Mouse (Mus musculus) bone marrow macrophage, adult 2 months (primary cell): ENCODE data around the gene Cpne6. TPM values are rescaled to one million over a fixed set of nuclear protein-coding genes. Genes with fewer than 3 reads are reported as not detected.
A peak's percentile ranks its signal among the peaks of the same experiment; 100 is the strongest.

Source experiments
- H3K27ac ChIP-seq: 2 replicates; pipeline ENCODE4 v1.5.1; 2012; ENCODE audit warnings: low read depth, low read length; ENCODE audit not compliant: insufficient read depth
- H3K4me1 ChIP-seq: 2 replicates; pipeline ENCODE4 v1.6.1; 2012; ENCODE audit warnings: low read length; ENCODE audit not compliant: control insufficient read depth, insufficient read depth
- H3K4me3 ChIP-seq: 2 replicates; pipeline ENCODE4 v1.5.1; 2012; ENCODE audit warnings: mild to moderate bottlenecking, low read length, moderate library complexity; ENCODE audit not compliant: insufficient read depth
- CTCF ChIP-seq: IDR thresholded peaks from 2 replicates; pipeline ENCODE4 v1.5.1; 2012; ENCODE audit warnings: low read depth, mild to moderate bottlenecking, low read length, moderate library complexity
- POLR2A ChIP-seq: IDR thresholded peaks from 2 replicates; pipeline ENCODE4 v1.6.1; 2012; ENCODE audit warnings: mild to moderate bottlenecking, low read depth, low read length, borderline replicate concordance
- polyA plus RNA-seq: library from polyadenylated mRNA; stranded (reverse); fragments of >200 nt; gene quantifications from 2 replicates; pipeline ENCODE4 v1.2.4, GENCODE M21; 2012; ENCODE audit not compliant: missing spikeins, insufficient read depth, insufficient read length

The Cpne6 gene
- polyA plus RNA-seq, 1 experiment, result not detected

DNA sequence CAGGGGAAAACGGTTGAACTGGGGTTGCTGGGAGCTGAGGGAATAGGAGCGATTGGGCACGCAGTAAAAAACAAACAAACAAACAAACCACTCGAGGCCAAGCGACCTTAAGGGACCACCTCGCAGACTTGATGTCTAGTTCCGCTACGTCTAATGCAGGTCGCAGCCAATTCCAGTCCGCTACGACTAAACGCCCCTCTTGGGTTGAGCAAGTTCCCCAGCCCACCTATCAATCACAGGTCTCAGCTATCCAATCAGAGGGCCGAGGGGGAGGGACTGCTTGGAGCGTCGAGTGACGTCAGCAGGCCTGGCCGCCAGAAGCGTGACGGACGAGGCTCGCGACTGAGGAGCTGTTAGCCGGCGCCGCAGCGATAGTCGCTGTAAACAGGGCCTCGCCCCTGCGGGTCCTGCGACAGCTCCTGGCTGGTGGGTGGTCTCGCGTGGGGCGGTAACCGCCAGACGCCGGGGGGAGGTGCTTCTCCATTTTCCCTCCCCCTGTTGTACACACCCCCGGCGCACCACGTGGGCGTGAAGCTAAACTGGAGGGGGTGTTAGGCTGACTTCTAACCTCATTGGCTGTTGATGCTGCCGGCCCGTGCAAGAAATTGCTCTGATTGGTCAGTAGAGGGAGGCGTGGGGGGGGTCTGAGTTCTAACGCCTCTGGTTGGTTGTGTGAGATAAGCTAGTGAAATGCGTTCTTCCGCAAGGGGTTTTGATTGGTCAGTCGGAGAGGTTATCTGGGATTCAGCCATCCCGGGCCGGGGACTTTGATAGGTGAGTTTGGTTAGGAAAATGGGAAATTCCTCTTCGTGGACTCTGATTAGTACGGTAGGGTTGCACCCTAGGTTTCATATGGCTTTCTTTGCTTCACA is 50.2 kb downstream of the Cpne6 start, which contains the start of gene A730061H03Rik:
Gene A730061H03Rik, minus strand, starts transcription at position 205 of the 872 bp plus-strand sequence.
- TF ChIP-seq POLR2A (no peak), CTCF (no peak)

DNA sequence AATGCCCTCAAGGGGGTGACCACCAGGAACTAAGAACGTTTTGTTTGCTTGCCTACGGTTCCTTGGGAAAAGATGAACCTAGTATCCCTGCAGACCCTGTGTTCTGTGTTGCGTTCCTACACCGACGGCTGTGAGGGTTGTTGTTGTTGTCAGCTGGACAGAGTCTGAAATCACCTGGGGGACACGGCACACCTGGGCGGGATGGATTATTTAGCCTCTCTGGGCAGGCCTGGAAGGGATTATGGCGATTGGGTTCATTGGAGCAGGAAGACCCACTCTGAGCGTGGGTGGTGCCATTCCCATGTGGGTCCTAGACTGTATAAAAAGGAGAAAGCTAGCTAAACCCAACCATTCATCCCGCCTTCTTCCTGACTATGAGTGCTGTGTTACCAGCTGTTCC is 51.6 kb downstream of the Cpne6 start:
- Histone ChIP-seq H3K4me3 (no peak overlapping the region), H3K4me1 (peaks cover 13% of the 10 kb centered on the region), H3K27ac (no peak overlapping the region)
- TF ChIP-seq CTCF, result no peak
- no peak for TF ChIP-seq POLR2A

More for the DNA sequence above, 50.2 kb downstream of the Cpne6 start, which contains the start of gene A730061H03Rik:
- peak within 1 kb of the TSS; percentile 94 for H3K4me3 ChIP-seq
- peak within 1 kb of the TSS; percentile 91 for H3K27ac ChIP-seq
- peaks cover 22% of the 10 kb centered on the region for H3K4me1 ChIP-seq

DNA sequence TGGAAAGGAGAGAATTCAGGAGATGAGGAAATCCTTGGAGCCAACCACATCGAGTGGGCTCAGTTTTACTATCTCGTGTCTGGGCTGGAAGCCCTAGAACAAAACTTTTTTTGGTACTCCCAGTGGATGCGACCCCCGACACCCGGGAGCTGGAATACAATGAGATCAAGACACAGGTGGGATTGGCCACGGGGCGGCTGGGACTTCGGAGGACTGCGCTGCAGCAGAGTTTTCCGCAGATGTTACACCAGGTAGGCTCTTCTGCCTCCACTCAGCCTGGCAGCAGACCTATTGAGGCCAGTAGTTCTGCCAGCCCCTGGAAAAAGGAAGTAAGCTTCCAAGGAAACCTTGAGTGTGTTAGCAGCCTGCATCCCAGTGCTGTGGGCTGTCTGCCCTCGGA is 53.0 kb downstream of the Cpne6 start:
- Histone ChIP-seq H3K4me1 (peaks cover 7% of the 10 kb centered on the region), H3K4me3 (no peak overlapping the region), H3K27ac (no peak overlapping the region)
- no peak for TF ChIP-seq POLR2A
- TF ChIP-seq CTCF, result no peak

- H3K27ac ChIP-seq, result no peak overlapping the region
- peaks cover 5% of the 10 kb centered on the region for H3K4me1 ChIP-seq
- TF ChIP-seq CTCF (no peak), POLR2A (no peak)
- no peak overlapping the region for H3K4me3 ChIP-seq
These were observed 55.5 kb downstream of the Cpne6 start for GRCm38 (mm10) chr14:55565748-55566147.

Other genes with a start within 250 kb of the Cpne6 start
- gene Dhrs4, start 31.7 kb upstream of the Cpne6 start, polyA plus RNA-seq, result 28.3 and 33.4 TPM in 2 replicates
- gene Carmil3, start 19.8 kb upstream of the Cpne6 start, polyA plus RNA-seq, result 0.43 TPM in 1 of 2 replicates, not detected in the other
- not detected in 2 replicates for gene Nrl, start 14.5 kb downstream of the Cpne6 start, polyA plus RNA-seq
- 34.7 and 38.6 TPM in 2 replicates for gene Pck2, start 29.8 kb downstream of the Cpne6 start, polyA plus RNA-seq
- gene Dcaf11, start 49.6 kb downstream of the Cpne6 start, polyA plus RNA-seq, result 54.5 and 57.0 TPM in 2 replicates
- gene A730061H03Rik, start 50.0 kb downstream of the Cpne6 start, polyA plus RNA-seq, result not detected in 2 replicates
- not detected in 2 replicates for gene Fitm1, start 65.2 kb downstream of the Cpne6 start, polyA plus RNA-seq
- gene Psme1, start 67.7 kb downstream of the Cpne6 start, polyA plus RNA-seq, result 382 and 397 TPM in 2 replicates
- gene Emc9, start 74.9 kb downstream of the Cpne6 start, polyA plus RNA-seq, result 19.3 and 21.9 TPM in 2 replicates
- gene Psme2, start 80.7 kb downstream of the Cpne6 start, polyA plus RNA-seq, result 219 and 291 TPM in 2 replicates
- gene Rnf31, start 81.3 kb downstream of the Cpne6 start, polyA plus RNA-seq, result 38.5 and 45.6 TPM in 2 replicates
- gene Irf9, start 93.1 kb downstream of the Cpne6 start, polyA plus RNA-seq, result 74.7 and 77.7 TPM in 2 replicates
- 0.25 TPM in 1 of 2 replicates, not detected in the other for gene Rec8, start 107.6 kb downstream of the Cpne6 start, polyA plus RNA-seq
- gene Ipo4, start 125.5 kb downstream of the Cpne6 start, polyA plus RNA-seq, result 31.4 and 33.3 TPM in 2 replicates
- 0.59 and 3.0 TPM in 2 replicates for gene Gm49378, start 127.5 kb downstream of the Cpne6 start, polyA plus RNA-seq
- 61.9 and 64.9 TPM in 2 replicates for gene Tm9sf1, start 133.4 kb downstream of the Cpne6 start, polyA plus RNA-seq
- gene Tssk4, start 139.7 kb downstream of the Cpne6 start, polyA plus RNA-seq, result 1.6 and 1.7 TPM in 2 replicates
- gene Mdp1, start 150.1 kb downstream of the Cpne6 start, polyA plus RNA-seq, result 35.9 and 36.3 TPM in 2 replicates
- 38.8 and 41.2 TPM in 2 replicates for gene Gmpr2, start 161.5 kb downstream of the Cpne6 start, polyA plus RNA-seq
- gene Nedd8, start 161.7 kb downstream of the Cpne6 start, polyA plus RNA-seq, result 318 and 335 TPM in 2 replicates
- 18.0 and 19.5 TPM in 2 replicates for gene Tinf2, start 171.4 kb downstream of the Cpne6 start, polyA plus RNA-seq
- 0.59 and 1.1 TPM in 2 replicates for gene Tgm1, start 203.5 kb downstream of the Cpne6 start, polyA plus RNA-seq
- gene Rabggta, start 211.8 kb downstream of the Cpne6 start, polyA plus RNA-seq, result 28.2 and 29.4 TPM in 2 replicates
- 117 and 120 TPM in 2 replicates for gene Dhrs1, start 235.2 kb downstream of the Cpne6 start, polyA plus RNA-seq
- 17.1 and 22.1 TPM in 2 replicates for gene Nop9, start 235.2 kb downstream of the Cpne6 start, polyA plus RNA-seq
- gene Cideb, start 248.0 kb downstream of the Cpne6 start, polyA plus RNA-seq, result 0.67 TPM in 1 of 2 replicates, not detected in the other